Mouse (Mus musculus) right cerebral cortex, postnatal 4 days (tissue): ENCODE results near the gene Rims1.

Experiments
- DNase-seq: peaks from one replicate; pipeline ENCODE4 v3.0.0-alpha.2; 2022

Rims1 gene

DNA sequence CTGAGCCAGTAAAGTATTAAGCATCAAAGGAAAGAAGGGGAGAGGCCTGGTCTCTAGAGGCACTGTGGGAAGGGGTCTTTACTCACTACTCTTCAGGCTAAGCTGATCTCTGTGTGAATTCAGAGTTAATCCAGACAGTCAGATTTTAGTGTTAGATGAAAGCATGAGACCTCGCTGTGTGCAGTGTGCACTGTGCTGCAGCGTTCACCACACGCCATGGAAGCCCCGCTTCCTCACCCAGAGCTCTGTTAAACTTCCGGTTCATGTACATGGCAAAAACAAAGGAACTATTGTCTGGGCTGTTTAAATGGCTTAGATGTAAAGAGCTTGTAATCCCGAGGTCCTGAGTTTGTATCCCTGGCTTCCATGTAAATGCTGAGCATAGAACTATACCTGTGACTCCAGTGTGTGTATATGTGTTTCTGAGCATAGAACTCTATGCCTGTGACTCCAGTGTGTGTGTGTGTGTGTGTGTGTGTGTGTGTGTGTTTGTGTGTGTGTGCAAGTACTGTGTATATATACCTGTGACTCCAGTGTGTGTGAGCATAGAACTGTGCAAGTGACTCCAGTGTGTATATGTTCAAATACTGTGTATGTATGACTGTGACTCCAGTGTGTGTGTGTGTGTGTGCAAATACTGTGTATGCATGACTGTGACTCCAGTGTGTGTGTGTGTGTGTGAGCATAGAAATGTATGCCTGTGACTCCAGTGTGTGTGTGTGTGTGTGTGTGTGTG is 484.7 kb downstream of the Rims1 start:
- DNase-seq: no peak

DNA sequence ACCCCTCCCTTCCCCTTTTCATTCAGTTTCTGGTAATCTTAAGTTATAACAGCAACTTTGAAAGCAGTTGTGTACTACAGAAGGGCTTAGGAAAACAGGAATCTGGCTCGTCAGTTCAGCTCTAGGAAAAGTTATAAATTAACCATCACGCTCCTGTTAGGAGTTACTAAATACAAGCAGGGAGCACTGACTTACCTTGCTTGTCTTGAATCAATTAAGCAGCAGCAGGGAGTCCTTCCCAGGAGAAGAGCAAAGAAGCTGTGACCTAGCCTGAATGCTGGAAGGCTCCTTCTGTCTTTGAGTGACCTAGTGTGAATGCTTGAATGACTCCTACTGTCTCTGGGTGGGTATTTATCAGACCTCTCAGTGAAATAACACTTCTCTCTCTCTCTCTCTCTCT is 490.3 kb downstream of the Rims1 start:
- no peak for DNase-seq

DNA sequence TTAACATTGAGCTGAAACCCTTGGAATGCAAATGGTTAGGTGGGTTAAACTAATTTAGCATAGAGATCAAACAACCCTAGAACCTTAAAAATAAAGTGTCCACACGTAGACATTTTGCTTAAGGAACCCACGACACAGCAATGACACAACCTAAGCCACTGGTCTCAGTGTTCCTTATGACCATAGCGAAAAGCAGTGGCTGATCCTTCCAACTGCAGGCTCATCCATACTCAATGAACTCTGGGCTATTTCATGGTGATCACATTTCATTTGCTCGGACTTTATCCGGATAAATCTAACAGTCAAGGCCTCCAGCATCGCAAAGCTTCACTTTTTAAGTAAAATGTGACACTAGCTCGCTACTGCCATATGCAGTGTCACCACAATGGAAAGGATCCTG is 494.3 kb downstream of the Rims1 start:
- DNase-seq: no peak

DNA sequence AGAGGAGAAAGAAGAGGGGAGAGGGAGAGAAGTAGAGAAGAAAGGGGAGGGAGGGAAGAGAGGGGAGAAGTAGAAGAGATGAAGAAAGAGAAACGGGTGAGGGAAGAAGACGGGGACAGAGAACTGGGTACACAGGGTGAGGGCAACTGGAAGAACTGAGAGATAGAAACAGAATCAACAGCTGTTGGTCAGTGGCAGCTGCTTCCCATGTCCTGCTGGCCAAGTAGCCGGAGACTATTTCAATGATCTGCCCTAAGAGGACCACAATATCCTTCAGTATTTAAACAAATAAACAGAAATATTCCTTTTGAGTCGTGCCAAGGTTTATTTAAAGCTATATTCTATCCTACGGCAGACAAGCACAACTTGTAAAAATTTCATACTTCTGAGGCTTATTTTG is 499.3 kb downstream of the Rims1 start:
- DNase-seq: no peak

DNA sequence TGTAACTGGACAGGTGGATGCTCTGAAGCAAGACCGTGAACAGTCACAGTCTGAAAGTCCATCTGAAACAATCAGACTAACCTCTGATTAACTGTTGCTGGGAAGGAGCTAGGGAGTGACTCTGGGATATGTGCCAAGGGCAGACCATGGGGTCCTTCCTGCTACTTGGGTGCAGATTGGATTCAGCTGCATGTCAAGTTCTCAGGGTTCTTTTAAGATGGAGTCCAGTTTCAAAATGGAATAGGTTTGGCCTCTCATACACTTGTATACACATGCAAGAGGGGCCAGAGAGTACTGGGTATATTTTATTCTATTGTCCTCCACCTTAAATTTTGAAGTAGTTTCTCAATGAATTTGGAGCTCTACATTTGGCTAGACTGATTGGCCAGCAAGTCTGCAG is 499.9 kb downstream of the Rims1 start:
- no peak for DNase-seq

DNA sequence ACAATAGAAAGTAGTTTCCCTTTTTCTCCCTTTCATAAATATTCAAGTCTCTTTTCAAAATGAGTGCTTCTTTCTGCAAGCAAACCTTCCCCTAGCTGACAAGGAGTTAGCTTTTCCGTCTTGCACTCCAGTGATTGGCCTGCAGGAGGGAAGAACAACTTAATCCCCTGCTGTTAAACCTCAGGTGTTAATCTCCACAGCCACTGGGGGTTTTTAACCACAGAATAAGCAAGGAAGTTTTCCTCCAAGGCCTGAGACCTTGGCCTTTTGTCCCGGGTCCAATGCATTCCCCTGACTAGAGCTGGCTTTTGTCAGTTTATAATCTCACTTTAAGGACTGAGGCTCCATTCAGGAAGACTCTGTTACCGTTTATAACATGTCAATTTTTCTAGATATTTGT is 511.8 kb downstream of the Rims1 start:
- DNase-seq: no peak

DNA sequence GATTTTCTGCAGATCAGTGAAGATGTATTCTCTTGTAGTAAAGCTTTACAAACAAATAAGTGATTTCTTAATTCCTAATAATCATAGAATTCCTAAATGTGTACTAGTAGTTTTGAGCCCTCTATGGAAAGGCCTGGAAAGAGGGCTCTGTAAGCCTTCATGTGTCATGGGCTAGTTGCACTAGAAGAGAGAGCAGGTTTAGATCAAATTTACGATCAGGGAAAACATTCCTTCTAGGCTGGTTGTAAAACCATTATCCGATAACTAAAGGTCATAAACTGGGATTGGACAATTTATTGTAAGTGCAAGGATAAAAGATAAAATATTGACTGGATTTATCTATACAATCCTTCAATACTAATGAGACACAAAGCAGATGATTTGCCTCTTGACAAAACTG is 512.5 kb downstream of the Rims1 start:
- DNase-seq: no peak

DNA sequence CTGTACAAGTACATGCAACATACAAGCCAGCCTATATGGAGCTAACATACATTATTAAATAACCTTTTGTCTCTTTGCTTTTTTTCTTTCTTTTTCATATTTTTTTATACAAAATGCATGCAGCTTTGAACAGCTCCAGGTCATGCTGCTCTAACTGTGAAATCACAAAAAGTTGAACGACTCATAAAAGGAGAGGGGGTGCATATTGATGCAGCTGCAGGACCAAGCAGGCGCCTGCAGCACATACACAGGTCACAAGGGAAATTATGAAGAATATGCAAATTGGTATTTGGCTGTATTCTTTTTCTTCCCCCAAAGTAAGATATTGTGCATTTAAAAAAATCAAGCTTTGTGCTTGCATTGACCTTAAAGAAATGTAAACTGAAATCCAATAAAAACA is 519.0 kb downstream of the Rims1 start:
- no peak for DNase-seq

DNA sequence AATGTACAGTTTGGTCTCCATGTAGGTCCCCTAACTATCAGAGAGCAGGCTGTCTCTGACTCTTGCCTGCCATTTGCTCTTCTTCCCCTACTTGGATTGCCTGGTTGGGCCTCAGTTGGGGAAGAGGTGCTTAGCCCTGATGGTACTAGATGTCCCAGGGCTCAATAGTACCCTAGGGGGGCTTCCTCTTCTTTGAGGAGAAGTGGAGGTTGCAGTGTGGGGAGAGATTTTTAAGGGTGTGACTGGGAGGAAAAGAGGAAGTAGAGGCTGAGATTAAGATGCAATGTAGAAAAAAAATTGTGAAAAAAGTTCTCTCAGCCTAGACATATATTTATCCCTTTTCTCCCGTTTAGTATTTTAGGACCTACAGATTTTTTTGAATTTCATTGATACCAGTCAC is 525.8 kb downstream of the Rims1 start:
- no peak for DNase-seq

DNA sequence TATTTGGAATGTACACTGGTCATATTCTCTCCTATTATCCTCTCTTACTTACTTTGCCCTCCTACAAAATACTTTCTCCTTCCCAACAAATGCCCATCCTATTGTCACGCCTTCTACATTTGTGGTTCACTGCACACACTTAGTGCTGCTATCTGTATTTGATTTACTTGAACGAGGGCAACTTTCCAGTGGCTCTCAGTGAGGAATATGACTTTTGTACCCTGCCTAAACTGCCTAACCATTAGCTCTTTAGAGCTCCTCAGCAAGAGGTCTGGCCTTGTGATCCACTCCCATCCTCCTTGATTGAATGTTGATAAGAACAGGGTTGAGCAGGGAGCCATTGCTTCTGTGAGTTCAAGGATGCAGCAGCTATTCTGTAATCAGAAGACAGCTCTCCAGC is 531.7 kb downstream of the Rims1 start:
- DNase-seq: no peak

DNA sequence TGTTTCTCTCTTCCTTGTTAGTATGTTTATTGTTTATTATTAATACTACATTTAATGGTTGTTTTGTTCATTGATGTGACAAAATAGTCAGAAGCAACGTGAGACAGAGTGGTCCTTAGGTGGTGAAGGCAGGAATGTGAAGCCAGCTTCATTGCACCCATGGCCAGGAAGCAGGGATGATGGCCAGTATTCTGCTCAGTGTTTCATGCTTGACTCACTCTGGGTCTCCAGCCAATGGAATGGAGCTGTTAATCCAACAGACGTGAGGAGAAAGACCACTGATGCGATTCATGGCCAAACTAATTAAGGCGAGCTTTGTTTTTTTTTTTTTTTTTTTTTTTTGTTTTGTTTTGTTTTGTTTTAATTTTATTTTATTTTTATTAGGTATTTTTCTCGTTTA is 535.7 kb downstream of the Rims1 start:
- no peak for DNase-seq

DNA sequence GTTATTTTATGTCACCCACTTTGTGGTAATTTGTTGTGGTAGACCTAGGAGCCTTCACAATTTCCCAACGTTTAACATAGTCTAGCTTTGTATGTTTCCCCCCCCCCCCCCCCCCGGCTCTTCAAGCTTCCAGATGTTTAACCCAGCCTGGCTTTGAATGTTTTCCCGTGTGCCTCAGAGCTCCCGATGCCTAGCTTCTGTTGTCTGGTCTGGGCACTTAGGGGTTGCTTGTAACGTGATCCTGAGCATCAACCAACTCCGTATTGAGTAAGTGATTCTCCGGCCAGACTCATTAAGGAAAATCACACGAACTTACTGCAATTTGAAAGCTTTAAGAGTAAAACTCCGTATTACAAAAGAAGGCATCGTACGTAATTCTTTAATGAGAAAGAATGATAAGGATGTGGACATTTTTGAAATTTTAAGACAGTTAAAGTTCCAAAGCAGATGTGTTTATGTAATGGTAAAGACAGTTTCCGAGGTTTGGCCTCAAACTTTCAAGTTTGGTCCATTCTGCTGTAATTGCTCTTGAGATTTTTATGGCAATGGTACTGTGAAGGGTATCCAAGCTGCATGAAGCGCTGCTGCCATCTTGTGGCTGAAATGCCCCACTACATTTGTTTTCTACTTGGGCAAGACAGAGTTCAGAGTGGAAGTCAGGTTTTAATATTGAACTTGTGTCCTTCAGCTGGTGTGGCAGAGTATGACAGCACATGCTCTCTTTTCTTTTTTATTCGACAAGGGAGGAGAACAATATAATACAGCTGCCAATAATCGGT is 537.0 kb downstream of the Rims1 start:
- DNase-seq: peak; percentile 85

DNA sequence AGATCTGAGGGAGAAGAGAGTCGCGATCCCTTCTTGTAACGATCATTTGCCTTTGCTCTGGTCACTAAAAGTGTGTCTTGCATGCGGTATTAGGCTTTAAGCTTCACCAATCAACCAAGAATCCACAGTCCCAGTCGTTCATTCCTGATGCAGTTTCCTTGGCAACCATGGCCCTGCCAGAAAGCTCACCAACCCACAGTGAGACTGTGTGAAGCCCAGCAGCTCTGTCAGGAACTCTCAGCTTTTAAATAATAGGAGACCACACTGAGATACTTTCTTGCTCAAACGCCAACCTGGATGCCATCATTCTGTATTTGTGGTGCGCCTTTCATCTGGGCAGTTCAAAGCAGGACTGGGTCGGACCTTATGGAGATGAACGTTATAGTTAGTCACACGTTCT is 539.3 kb downstream of the Rims1 start:
- no peak for DNase-seq

DNA sequence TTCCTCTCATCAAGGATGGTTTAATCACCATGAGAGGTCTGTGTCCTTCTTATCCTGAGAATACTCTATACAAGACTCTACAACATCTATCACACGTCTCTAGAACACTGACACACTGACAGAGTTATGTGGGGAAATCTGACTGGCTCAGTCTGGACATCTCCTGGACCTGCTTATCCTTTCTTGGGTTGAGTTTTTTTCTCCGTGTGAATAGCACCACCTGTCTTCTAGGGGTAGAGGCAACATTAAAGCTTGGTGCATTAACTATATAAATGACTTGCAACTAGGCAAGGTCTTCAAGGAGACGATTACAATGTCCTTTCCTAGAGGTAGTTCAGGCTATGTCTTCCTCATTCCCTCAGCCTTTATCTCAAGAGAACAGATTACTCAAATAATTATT is 540.3 kb downstream of the Rims1 start:
- DNase-seq: no peak

DNA sequence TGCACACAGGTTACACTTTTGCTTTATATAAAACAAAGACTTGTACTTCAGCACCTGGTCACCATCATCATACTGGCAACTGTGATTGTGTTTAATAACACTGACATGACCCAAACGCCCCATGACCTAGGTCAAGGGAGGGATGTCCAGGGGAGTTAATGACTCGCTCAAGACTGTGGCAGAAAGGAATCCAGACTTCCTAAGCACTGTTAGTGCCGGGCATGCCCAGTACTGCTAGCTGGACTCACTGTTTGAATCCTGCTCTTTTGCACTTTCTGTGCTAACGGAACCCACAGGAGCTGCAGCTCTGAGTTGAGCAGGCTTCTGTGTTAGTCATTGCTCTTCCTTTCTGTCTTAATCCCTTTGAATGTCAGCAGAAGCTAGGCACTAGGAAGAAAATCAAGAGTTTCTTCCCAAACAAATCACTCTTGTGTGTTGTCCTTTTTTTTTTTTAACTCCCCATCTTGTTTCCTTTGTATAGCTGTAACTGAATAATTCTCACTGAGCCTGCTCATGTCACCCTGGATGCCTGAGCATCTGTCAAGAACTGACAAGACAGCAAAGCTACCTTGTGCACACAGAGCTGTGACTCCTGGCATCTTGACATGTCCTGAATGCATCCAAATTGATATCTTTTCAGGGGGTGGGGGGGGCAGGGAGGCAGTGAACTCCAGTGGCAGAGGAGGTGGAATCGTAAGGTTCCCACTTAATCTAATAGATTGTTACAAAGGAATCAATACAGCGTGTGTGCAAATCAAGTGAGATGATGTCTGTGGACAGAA is 543.4 kb downstream of the Rims1 start:
- no peak for DNase-seq

DNA sequence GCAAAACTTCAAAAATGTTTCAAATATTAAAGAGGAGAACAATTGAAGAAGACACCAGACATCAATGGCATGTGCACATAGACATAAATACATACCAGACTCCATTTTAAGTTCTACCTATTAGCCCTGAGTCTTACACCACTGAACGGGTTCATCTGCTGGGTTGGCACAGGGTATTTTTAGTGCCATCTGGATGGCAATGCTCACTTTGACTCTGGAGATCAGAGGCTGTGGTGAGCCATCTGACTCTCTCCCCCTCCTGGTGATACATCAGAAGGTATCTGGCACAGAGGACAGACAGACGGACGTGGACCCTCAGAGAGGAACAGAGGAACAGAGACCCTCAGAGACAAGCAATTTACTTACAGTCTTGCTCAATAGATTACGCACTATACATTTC is 544.1 kb downstream of the Rims1 start:
- no peak for DNase-seq

DNA sequence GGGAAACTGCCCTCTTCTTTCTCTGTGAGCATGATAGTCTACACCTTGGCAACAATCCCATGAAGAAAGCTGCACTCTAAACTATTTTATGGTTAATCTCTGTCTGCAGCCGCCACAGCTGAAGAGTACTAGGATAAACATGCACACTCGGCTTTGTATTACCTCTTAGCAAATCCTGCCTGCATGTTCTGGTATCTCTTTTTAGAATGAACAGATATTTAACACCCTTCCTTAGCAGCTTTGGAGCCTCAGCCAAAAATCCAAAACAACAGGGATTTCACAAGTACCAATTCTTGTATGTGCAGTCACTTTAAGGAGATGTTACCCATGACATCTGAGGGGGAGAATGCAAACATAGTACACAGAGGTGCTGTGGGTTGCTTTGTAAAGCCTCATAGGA is 545.5 kb downstream of the Rims1 start:
- no peak for DNase-seq

DNA sequence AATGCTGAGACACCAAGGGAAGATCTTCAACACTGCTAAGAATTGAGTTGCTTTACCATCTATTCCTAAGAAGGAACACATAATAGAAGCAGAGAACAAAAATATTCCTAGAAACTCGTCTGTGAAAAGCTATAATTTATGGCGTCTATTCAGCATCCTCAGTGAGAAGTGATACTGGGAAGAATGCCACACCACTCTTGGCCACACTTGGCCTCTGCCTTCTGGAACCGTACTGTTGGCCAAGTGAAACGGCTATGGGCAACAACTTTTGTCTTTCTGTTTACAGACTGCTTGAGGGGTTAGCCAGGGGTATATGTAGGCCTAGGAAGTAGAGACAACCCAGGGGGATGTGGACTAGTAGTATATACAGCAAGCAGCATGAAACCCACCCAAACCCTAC is 547.4 kb downstream of the Rims1 start:
- DNase-seq: no peak

DNA sequence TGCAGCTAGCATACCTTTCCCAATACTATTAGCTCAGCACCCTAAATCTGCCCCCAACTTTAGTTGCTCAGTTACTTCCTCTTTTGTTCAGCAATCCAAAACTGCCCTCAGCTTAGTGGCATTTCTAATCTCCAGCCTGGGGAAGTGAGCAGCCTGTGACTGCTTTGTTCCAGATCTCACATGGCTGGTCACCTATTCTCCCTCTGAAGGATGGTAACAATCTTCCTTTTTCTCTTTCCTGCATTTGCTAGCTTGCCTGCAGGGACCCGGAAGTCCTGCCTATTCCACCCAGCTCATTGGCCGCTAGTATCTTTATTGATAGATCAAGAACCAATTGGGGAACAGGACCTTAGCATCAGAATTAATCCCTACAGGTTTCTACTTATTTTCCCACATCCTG is 551.5 kb downstream of the Rims1 start:
- no peak for DNase-seq

DNA sequence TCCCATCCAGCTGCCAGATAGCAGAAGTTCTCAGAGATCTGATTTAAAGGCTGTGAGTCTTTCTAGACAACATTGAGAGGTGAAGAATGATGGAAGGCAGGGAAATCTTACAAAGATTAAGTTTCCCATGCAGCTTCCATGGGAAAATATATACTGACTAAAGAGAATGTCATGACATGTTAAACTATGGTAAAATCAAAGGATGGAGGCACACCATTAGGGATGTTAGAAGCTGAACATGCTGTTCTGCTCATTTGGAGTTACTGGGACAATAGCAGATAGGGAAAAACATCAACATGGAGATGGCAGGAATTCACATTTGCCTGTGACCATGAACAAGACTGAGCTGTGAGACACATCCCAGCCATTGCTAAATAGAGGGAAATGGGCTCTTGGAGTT is 552.9 kb downstream of the Rims1 start:
- no peak for DNase-seq

DNA sequence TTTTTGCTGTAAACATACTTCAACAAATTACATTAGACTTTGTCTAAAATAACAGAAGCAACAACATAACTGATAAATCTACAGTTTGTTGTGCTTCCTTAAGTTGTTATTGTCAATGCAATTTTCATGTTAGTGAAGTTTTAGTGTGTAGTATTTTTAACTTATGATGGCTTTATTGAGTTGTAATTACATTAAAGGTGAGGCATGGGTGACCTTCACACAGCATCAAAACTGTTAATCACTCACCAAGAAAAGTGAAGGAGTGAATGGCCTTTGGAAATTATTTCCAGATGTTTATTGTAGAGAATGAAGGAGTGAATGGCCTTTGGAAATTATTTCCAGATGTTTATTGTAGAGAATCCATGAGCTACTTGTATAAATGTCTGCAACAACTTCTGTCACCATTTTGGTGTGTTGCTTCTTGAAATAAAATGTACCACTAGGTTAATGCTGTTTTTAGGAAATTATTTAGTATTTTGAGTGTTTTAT is 556.9 kb downstream of the Rims1 start:
- no peak for DNase-seq

DNA sequence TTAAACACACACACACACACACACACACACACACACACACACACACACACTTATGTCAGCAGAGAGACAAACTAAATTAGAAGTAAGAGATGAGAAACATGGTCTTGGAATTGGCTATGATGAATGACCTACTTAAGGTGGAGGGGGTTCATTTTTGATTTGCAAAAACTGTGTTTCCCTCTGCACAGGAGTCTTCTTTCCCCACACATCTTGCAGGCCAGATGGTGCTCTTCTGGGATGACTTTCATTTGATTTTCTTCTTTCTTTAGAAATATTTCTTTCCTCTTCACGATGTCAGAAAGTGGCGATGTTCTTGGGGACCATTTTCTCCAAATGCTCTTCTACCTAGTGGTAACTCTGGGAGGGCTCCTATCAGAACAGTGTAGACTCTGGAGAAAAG is 560.0 kb downstream of the Rims1 start:
- no peak for DNase-seq
